Mouse (Mus musculus) thymus, adult 2 months (tissue): ENCODE measurements around the gene Utrn.

Experiments used
- CTCF ChIP-seq: fragments of 200-500 bp; IDR thresholded peaks from 2 replicates; pipeline ENCODE4 v1.5.1; 2012; ENCODE audit warnings: mild to moderate bottlenecking, control low read depth, low read length, moderate library complexity, borderline replicate concordance; ENCODE audit not compliant: control insufficient read depth, poor library complexity, insufficient read depth; ENCODE audit errors: extremely low read depth
- POLR2A ChIP-seq: fragments of 200-500 bp; IDR thresholded peaks from 2 replicates; pipeline ENCODE4 v1.6.1; 2012; ENCODE audit warnings: mild to moderate bottlenecking, low read length, control low read depth, moderate library complexity; ENCODE audit not compliant: control insufficient read depth, poor library complexity, insufficient read depth; ENCODE audit errors: extremely low read depth

DNA sequence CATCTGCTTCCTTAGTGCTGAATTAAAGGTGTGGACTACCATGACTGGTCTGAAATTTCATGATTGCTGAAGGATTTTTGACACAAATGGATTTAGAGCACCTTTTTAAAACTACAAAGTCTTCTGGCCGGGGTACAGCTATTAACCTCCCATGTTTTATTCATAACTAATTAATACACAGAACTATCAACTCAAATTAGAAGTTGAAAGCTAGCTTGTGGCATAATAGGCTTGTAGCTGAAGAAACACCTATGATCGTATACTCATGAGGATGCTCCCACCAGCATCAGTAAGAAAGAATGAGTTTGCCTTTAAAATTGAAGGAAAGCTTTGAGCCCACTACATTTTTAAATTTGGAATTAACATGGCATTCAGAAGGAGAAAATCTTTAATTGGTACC, 282.3 kb downstream of the Utrn start:
- TF ChIP-seq POLR2A (no peak), CTCF (no peak)
